Mouse (Mus musculus) bone marrow macrophage, adult 2 months (primary cell): ENCODE data around the gene Pdzk1.

Experiments
- CTCF ChIP-seq: IDR thresholded peaks from 2 replicates; pipeline ENCODE4 v1.5.1; 2012; ENCODE audit warnings: low read depth, mild to moderate bottlenecking, low read length, moderate library complexity
- POLR2A ChIP-seq: IDR thresholded peaks from 2 replicates; pipeline ENCODE4 v1.6.1; 2012; ENCODE audit warnings: mild to moderate bottlenecking, low read depth, low read length, borderline replicate concordance

DNA sequence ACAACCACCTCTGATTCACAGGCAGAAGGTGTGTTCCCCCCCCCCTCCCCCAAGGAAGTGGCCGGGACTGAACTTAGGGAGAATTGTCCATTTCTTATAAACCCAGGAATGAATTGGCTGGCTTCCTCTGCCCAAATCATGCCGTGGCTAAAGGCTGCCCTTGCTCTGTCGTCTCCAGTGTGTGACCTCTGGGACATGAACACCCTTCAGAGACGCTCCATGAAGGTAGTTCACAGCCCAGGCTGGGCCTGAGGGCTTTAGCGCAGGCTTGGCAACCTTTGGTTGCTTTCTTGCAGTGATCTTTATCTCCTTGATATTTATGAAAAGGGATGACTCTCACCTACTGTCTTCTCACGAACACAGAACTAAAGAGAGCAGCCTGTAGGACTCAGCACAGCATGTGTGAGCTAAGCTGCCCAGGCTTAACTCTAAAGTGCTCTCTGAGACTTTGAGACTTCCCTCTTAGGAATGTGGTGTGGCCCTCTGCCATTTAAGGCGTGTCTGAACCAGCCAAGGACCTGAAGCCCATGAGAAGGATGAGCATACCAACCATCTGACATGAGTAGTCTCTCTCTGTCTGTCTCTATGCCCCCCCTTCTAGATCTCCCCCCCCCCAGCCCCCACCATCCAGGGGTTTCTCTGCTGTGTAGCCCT, 15.4 kb upstream of the Pdzk1 start:
- TF ChIP-seq POLR2A (no peak), CTCF (no peak)
